Mouse (Mus musculus): ENCODE data around the gene Odf3b. TPM values are rescaled to one million over a fixed set of nuclear protein-coding genes. Genes with fewer than 3 reads are reported as not detected.

Gene Odf3b
- 0.35 TPM for polyA plus RNA-seq (2017; shearing (Covaris generic))

GRCm38 (mm10) chr15:89378831-89379401 is at the start of gene Odf3b:
Odf3b (minus strand) TSS chr15:89379282.

GRCm38 (mm10) chr15:89425711-89426121 is 46.6 kb upstream of the Odf3b start, which contains the start of gene Cpt1b:
Cpt1b (minus strand) TSS chr15:89425863.

GRCm38 (mm10) chr15:89410118-89410517 is 31.0 kb upstream of the Odf3b start, which contains the start of gene Syce3:
Syce3 (minus strand) TSS chr15:89410503.

GRCm38 (mm10) chr15:89384617-89385016 is 5.5 kb upstream of the Odf3b start, which contains the start of gene Klhdc7b:
Klhdc7b (plus strand) TSS chr15:89384917.

GRCm38 (mm10) chr15:89376957-89377356 is 2.1 kb downstream of the Odf3b start, which contains the start of gene Tymp:
Tymp (minus strand) TSS chr15:89377039.

GRCm38 (mm10) chr15:89373762-89374248 is 5.3 kb downstream of the Odf3b start, which contains the start of gene Sco2:
Sco2 (minus strand) TSS chr15:89373846.

GRCm38 (mm10) chr15:89355241-89356187 is 23.6 kb downstream of the Odf3b start, which contains the start of the genes Lmf2 and Ncaph2:
Lmf2 (minus strand) TSS chr15:89355659.
Ncaph2 (plus strand) TSS chr15:89355719.

GRCm38 (mm10) chr15:89334271-89334670 is 44.8 kb downstream of the Odf3b start, which contains the start of gene Miox:
Miox (plus strand) TSS chr15:89334398.

Other genes with a start within 250 kb of the Odf3b start
- gene Mapk12, start 238.6 kb downstream of the Odf3b start, polyA plus RNA-seq (2017; shearing (Covaris generic)), result 6.7 TPM
- gene Mapk11, start 229.7 kb downstream of the Odf3b start, polyA plus RNA-seq (2017; shearing (Covaris generic)), result 55.5 TPM
- gene Plxnb2, start 198.5 kb downstream of the Odf3b start, polyA plus RNA-seq (2017; shearing (Covaris generic)), result 4.5 TPM
- 38.5 TPM for gene Dennd6b, start 182.8 kb downstream of the Odf3b start, polyA plus RNA-seq (2017; shearing (Covaris generic))
- gene Ppp6r2, start 167.7 kb downstream of the Odf3b start, polyA plus RNA-seq (2017; shearing (Covaris generic)), result 5.7 TPM
- 68.5 TPM for gene Sbf1, start 64.0 kb downstream of the Odf3b start, polyA plus RNA-seq (2017; shearing (Covaris generic))
- gene Adm2, start 56.6 kb downstream of the Odf3b start, polyA plus RNA-seq (2017; shearing (Covaris generic)), result not detected
- not detected for gene Miox, start 44.9 kb downstream of the Odf3b start, polyA plus RNA-seq (2017; shearing (Covaris generic))
- 68.6 TPM for gene Lmf2, start 23.6 kb downstream of the Odf3b start, polyA plus RNA-seq (2017; shearing (Covaris generic))
- gene Ncaph2, start 23.6 kb downstream of the Odf3b start, polyA plus RNA-seq (2017; shearing (Covaris generic)), result 172 TPM
- gene Sco2, start 5.4 kb downstream of the Odf3b start, polyA plus RNA-seq (2017; shearing (Covaris generic)), result 7.8 TPM
- 0.75 TPM for gene Tymp, start 2.2 kb downstream of the Odf3b start, polyA plus RNA-seq (2017; shearing (Covaris generic))
- gene Klhdc7b, start 5.6 kb upstream of the Odf3b start, polyA plus RNA-seq (2017; shearing (Covaris generic)), result 0.09 TPM
- not detected for gene Syce3, start 31.2 kb upstream of the Odf3b start, polyA plus RNA-seq (2017; shearing (Covaris generic))
- 0.33 TPM for gene Cpt1b, start 46.6 kb upstream of the Odf3b start, polyA plus RNA-seq (2017; shearing (Covaris generic))
- 6.0 TPM for gene C730034F03Rik, start 50.3 kb upstream of the Odf3b start, polyA plus RNA-seq (2017; shearing (Covaris generic))
- gene Gm44502, start 50.4 kb upstream of the Odf3b start, polyA plus RNA-seq (2017; shearing (Covaris generic)), result not detected
- 104 TPM for gene Chkb, start 50.6 kb upstream of the Odf3b start, polyA plus RNA-seq (2017; shearing (Covaris generic))
- gene Mapk8ip2, start 74.6 kb upstream of the Odf3b start, polyA plus RNA-seq (2017; shearing (Covaris generic)), result 0.06 TPM
- 25.0 TPM for gene Arsa, start 98.1 kb upstream of the Odf3b start, polyA plus RNA-seq (2017; shearing (Covaris generic))
- gene Shank3, start 120.3 kb upstream of the Odf3b start, polyA plus RNA-seq (2017; shearing (Covaris generic)), result not detected
- not detected for gene Acr, start 189.0 kb upstream of the Odf3b start, polyA plus RNA-seq (2017; shearing (Covaris generic))
- gene Rabl2, start 212.6 kb upstream of the Odf3b start, polyA plus RNA-seq (2017; shearing (Covaris generic)), result 1.8 TPM

Measured in activated CD4-positive, CD25-positive, alpha-beta regulatory T cell, adult 9 weeks (primary cell).